Mouse (Mus musculus): ENCODE results near the gene Qars.
A peak's percentile ranks its signal among the peaks of the same experiment; 100 is the strongest.

The Qars gene

DNA sequence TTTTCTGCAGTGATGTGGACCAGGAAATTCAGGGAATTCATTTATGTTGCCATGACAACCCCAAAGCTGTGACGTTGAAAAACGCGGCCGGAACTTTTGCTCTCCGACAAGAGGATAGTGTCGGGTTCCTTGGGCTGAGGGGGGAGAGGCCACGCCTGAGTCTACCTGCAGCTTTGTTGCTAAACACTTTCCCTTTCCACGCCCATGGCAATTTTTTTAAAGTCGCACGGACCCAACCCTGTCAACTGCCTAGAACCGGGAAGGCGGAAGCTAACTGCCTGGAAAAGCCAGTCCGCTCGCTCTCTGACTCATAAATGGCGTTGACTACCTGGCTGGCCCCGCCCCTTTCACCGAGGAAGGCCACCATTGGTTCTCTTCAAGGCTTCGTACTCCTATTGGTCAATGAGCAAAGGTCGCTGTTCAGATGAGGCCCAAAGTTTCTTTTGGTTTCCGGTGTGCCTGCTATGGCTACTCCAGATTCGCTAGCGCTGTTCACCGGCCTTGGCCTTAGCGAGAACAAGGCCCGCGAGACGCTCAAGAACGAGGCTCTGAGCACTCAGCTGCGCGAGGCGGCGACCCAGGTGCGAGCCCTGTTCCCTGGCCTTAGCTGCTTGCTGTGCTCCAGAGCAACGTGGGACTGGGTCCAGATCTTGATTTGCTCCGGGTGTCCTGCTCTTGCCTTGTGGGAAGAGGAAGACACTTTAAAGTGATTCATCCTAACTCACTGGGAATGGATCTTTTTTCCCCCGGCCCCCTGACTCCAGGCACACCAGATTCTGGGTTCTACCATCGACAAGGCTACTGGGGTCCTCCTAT is at the start of gene Qars:
Gene Qars, plus strand, starts transcription at position 88 of the 816 bp plus-strand sequence.
- H3K27me3 ChIP-seq (ENCODE audit: control insufficient read depth, insufficient read depth, low read length, poor library complexity, severe bottlenecking), result no peaks in the 10 kb centered on the region
- DNase-seq (ENCODE audit: low read depth, low spot score), result peak; percentile 95
- peaks cover 15% of the 10 kb centered on the region for H3K36me3 ChIP-seq (ENCODE audit: control insufficient read depth, insufficient read depth, low read length, poor library complexity, severe bottlenecking)

DNA sequence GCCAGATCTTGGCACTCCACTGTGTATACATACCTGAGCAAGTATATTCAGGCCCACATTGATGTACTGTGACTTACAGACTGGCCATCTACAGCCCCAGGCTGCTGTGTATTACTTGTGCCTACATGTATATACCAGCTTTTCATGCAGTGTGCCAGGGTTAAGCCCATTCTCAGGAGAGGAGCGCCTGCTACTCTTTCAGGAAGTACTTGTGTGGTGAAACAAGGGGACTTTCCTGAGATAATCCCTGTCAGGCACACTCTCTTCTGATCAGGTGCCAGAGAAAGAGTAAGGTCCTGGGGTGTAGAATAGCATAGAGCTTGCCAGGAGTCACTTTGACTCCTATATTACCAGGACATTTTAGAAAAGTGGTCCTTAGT is 47.6 kb upstream of the Qars start:
- no peak for DNase-seq (ENCODE audit: low read depth, low spot score)
- no peaks in the 10 kb centered on the region for H3K27me3 ChIP-seq (ENCODE audit: control insufficient read depth, insufficient read depth, low read length, poor library complexity, severe bottlenecking)
- H3K36me3 ChIP-seq (ENCODE audit: control insufficient read depth, insufficient read depth, low read length, poor library complexity, severe bottlenecking), result peaks cover 3% of the 10 kb centered on the region

DNA sequence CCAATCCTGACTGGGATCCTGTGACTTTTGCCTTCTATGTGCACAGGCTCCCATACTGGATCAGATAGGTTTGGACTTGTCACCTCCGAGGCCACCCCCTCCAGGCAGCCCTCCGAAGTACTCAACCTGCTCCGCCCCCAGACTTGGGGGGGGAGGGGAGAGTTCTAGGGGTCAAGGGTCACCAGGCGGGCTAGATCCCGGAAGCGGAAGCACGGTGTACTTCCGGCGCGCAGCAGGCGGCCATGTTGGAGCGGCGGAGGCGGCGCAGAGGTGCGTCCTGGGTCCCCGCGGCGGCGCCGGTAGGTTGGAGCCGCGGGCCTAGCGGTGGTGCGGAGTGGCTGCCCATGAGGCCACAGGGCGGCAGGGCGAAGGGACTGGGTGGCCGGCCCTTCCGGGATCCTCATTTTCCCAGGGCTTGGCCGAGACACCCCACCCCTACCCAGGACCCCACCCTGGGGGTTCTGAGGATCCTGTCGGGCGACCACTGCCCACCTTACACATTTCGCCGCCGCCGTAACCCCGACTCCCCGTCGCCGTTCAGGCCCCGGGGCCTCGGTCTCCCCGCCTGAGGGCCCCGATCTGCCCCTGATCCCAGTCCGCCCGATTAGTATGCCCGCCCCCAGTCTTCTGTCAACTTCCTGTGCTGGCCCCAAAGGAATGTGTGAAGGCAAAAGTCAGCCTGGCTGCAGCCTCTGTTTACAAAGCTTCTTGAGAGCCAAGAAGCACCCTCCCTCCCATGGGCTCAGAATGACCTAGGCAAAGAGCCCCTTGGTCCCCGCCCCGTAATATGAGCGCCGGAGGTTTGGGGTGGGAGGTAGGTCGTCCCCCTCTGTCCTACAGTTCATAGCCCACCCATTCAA is 47.0 kb upstream of the Qars start, which contains the start of gene Ccdc71:
Gene Ccdc71, plus strand, starts transcription at position 209 of the 860 bp plus-strand sequence.
- no peaks in the 10 kb centered on the region for H3K27me3 ChIP-seq (ENCODE audit: control insufficient read depth, insufficient read depth, low read length, poor library complexity, severe bottlenecking)
- DNase-seq (ENCODE audit: low read depth, low spot score), result peak; percentile 89

DNA sequence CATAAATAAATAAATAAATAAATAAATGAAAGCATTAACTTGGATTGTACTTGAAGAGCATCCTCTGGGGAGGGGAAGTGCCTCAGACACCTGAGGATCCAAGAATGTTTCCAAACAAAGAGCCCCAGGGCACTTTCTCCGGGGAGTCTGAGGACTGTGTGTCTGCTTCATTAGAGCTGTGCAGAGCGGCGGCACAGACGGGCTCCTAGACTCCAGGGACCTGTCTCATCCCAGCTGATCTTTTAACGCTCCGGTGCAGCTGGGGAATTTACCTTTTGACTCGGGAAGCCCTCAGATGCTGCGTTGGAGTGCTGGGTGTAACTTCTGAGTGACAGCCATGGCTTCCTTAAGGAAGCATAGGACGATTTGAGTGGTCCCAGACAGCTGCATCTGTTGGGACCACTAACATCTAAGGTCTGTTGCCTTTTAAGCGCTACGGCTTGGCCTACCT is 46.3 kb upstream of the Qars start, which contains the start of gene Klhdc8b:
Gene Klhdc8b, minus strand, starts transcription at position 401 of the 451 bp plus-strand sequence.
- no peaks in the 10 kb centered on the region for H3K27me3 ChIP-seq (ENCODE audit: control insufficient read depth, insufficient read depth, low read length, poor library complexity, severe bottlenecking)
- peaks cover 3% of the 10 kb centered on the region for H3K36me3 ChIP-seq (ENCODE audit: control insufficient read depth, insufficient read depth, low read length, poor library complexity, severe bottlenecking)
- DNase-seq (ENCODE audit: low read depth, low spot score), result no peak

More for the DNA sequence above, 47.0 kb upstream of the Qars start, which contains the start of gene Ccdc71:
- H3K36me3 ChIP-seq (ENCODE audit: control insufficient read depth, insufficient read depth, low read length, poor library complexity, severe bottlenecking), result peaks cover 3% of the 10 kb centered on the region

DNA sequence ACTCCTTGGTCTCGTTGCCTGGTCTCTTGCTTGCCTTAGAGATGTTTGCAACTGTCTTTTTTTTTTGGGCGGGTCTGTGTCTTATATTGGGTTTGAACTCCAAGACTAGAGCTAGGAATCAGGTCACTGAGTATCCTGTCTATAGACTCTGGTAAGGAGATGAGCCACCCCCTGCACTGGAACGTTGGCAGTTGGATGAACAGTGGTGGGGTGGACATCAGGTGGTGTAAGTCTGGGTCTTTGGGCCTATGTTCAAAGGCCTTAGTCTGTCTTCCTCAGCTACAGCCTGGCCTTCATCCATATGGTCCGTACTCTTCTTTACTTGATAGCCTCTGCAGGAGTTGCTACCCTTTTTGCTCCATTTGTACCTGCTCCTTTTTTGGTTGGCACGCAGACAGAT is 45.8 kb upstream of the Qars start:
- Histone ChIP-seq H3K27me3 (ENCODE audit: control insufficient read depth, insufficient read depth, low read length, poor library complexity, severe bottlenecking) (no peaks in the 10 kb centered on the region), H3K36me3 (ENCODE audit: control insufficient read depth, insufficient read depth, low read length, poor library complexity, severe bottlenecking) (peaks cover 3% of the 10 kb centered on the region)
- DNase-seq (ENCODE audit: low read depth, low spot score), result no peak

DNA sequence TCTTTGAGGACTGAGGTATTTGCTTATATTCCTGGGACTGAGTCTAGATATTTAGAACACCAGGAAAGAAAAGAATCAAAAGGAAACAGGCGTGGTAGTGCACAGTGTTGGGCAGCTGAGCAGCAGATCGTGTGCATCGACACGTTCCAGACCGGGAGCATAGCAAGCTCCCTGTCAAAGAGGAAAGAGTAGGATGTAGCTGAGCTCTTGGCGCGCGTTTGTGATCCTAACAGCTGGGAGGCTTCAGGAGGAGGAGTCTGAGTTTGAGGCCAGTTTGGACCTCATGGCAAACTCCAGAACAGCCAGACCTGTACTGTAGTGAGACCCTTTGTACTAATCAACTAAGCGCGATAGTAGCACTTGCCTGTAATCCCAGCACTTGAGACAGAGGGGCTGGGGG is 45.3 kb upstream of the Qars start:
- no peaks in the 10 kb centered on the region for H3K27me3 ChIP-seq (ENCODE audit: control insufficient read depth, insufficient read depth, low read length, poor library complexity, severe bottlenecking)
- DNase-seq (ENCODE audit: low read depth, low spot score), result no peak
- H3K36me3 ChIP-seq (ENCODE audit: control insufficient read depth, insufficient read depth, low read length, poor library complexity, severe bottlenecking), result peaks cover 6% of the 10 kb centered on the region

DNA sequence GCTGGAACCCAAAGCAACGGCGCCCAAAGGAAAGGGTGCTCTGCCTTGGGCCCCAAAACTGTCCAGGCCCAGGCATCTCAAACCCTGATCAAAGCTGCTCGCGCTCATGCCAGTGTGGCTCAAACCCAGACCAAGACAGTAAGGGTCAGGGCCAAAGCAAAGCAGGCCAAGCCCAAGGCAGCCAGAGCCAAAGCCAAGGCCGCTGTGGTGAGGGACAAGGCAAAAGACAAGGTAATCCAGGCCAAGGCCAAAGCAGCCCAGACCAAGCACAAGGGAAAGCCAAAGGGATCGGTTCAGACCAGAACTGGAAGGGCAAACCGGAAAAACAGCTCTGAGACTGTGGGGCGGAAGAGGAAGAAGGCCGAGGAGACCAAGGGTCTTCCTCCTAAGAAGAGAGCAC is 43.8 kb upstream of the Qars start:
- no peaks in the 10 kb centered on the region for H3K27me3 ChIP-seq (ENCODE audit: control insufficient read depth, insufficient read depth, low read length, poor library complexity, severe bottlenecking)

DNA sequence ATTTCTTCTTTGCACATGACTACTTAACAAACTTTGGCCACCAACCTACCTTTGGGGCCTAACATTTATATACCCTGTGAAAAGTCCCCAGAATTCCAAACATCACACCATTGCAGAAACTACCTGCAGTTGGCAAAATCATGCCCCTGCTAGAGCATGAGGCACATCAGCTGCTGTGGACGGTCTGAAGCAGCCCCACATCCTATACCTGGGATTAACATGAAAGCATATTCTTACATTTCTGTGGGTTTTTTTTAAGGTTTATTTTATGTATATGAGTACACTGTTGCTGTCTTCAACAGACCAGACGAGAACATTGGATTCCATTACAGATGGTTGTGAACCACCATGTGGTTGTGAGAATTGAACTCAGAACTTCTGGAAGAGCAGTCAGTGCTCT is 41.3 kb upstream of the Qars start:
- no peak for DNase-seq (ENCODE audit: low read depth, low spot score)
- H3K36me3 ChIP-seq (ENCODE audit: control insufficient read depth, insufficient read depth, low read length, poor library complexity, severe bottlenecking), result peaks cover 6% of the 10 kb centered on the region

More for the DNA sequence above, 43.8 kb upstream of the Qars start:
- peaks cover 6% of the 10 kb centered on the region for H3K36me3 ChIP-seq (ENCODE audit: control insufficient read depth, insufficient read depth, low read length, poor library complexity, severe bottlenecking)
- no peak for DNase-seq (ENCODE audit: low read depth, low spot score)

DNA sequence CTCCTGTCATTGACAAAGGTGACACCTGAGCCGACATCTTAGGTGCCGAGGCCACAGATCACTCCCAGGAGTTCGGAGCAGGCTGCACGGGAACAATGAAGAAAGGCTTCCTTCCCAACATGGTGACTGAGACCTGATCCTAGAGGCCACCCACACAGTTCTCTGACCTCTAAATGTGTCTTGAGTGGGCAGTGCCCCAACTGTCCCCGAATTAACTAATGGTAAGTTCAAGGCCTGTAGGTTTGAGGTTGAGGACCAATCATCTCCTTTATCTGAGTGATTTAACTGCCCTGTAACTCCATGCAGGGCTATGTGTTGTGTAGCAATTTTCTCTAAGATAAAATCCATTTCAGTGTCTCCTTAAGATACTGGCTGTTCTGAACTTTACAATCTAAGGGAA is 38.1 kb upstream of the Qars start:
- Histone ChIP-seq H3K27me3 (ENCODE audit: control insufficient read depth, insufficient read depth, low read length, poor library complexity, severe bottlenecking) (no peaks in the 10 kb centered on the region), H3K36me3 (ENCODE audit: control insufficient read depth, insufficient read depth, low read length, poor library complexity, severe bottlenecking) (0 out of 2 replicates have a peak, but pooled peaks cover 2% of the 10 kb centered on the region)
- no peak for DNase-seq (ENCODE audit: low read depth, low spot score)

More for the DNA sequence above, 41.3 kb upstream of the Qars start:
- no peaks in the 10 kb centered on the region for H3K27me3 ChIP-seq (ENCODE audit: control insufficient read depth, insufficient read depth, low read length, poor library complexity, severe bottlenecking)

DNA sequence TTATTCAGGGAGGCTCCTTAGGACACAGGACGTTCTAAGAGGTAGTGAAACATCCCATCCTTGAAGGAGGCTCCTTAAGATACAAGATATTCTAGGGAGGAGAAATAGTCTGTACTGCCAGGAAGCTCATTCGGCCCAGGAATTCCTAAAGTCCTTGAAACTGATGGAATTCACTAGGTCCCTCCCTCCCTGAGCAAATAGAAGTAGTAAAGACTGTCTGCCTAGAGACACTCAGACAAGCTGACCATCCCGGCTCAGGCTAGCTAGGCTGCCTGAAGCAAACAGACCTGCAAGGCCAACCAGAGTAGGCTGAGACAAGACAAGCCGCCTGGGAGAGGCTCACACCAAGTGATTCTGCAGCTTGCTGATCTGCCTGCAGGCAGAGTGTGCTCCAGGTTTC is 37.7 kb upstream of the Qars start:
- H3K36me3 ChIP-seq (ENCODE audit: control insufficient read depth, insufficient read depth, low read length, poor library complexity, severe bottlenecking), result 0 out of 2 replicates have a peak, but pooled peaks cover 2% of the 10 kb centered on the region
- DNase-seq (ENCODE audit: low read depth, low spot score), result no peak
- no peaks in the 10 kb centered on the region for H3K27me3 ChIP-seq (ENCODE audit: control insufficient read depth, insufficient read depth, low read length, poor library complexity, severe bottlenecking)

DNA sequence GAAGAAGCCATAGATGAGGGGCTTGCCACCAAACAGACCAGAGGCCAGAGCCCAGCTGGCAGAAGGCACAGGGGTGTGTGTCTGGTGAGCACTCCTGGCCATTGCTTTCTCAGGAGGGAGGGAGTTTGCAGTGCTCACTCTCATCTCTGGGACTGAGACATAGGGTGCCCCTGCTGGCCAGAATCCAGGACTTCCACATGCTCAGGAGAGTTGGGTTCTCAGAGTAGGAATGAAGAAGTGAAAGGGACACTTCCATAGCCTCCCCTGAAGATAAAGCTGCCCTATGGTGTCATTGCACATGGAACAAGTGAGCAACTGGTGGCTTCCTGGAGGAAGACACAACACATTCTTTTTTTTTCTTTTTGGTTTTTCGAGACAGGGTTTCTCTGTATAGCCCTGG is 33.0 kb upstream of the Qars start:
- Histone ChIP-seq H3K36me3 (ENCODE audit: control insufficient read depth, insufficient read depth, low read length, poor library complexity, severe bottlenecking) (no peaks in the 10 kb centered on the region), H3K27me3 (ENCODE audit: control insufficient read depth, insufficient read depth, low read length, poor library complexity, severe bottlenecking) (no peaks in the 10 kb centered on the region)
- no peak for DNase-seq (ENCODE audit: low read depth, low spot score)

DNA sequence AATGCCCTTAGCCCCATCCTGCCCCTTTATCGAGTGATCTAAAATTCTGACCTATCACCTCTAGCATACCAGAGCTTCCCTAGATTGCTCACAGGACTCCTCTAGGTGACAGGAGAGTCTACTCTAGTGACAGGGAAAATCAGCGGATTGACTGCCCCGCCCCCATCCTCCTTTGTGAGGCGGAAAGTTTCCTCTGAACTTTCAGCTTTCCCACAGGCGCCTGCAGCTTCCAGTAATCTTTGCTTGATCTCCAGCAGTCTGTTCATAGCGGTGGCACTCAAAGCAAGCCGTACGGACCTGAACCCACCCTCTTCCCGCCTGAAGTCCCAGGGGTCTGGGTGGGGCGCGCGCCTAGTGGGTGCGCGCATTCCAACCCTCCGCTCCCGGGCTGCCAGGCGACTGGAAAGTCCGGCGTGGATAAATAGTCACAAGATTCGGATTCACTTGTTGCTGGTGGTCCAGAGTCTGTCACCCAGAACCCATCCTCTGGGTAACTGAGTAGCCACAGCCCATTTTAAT is 28.8 kb upstream of the Qars start:
- Histone ChIP-seq H3K27me3 (ENCODE audit: control insufficient read depth, insufficient read depth, low read length, poor library complexity, severe bottlenecking) (no peaks in the 10 kb centered on the region), H3K36me3 (ENCODE audit: control insufficient read depth, insufficient read depth, low read length, poor library complexity, severe bottlenecking) (no peaks in the 10 kb centered on the region)
- DNase-seq (ENCODE audit: low read depth, low spot score), result no peak

DNA sequence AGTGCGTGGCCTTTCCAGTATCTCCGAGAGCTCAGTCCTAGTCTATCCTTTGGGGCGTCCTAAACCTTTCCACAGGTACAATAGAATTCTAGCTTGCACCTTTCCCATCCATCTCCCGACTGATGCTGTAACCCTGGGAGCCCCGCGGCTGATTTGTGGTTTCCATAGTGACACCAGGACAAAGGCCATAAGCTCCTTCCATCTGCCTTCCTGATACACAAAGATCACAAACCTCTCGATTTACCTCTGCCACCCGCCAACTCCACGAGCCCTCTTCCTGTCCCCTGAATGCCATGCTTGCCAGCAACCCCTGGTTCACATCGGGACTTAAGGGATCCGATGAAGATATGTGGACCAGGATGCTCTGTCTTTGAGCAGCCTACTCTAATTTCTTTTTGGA is 28.3 kb upstream of the Qars start:
- DNase-seq (ENCODE audit: low read depth, low spot score), result no peak
- Histone ChIP-seq H3K27me3 (ENCODE audit: control insufficient read depth, insufficient read depth, low read length, poor library complexity, severe bottlenecking) (no peaks in the 10 kb centered on the region), H3K36me3 (ENCODE audit: control insufficient read depth, insufficient read depth, low read length, poor library complexity, severe bottlenecking) (no peaks in the 10 kb centered on the region)

DNA sequence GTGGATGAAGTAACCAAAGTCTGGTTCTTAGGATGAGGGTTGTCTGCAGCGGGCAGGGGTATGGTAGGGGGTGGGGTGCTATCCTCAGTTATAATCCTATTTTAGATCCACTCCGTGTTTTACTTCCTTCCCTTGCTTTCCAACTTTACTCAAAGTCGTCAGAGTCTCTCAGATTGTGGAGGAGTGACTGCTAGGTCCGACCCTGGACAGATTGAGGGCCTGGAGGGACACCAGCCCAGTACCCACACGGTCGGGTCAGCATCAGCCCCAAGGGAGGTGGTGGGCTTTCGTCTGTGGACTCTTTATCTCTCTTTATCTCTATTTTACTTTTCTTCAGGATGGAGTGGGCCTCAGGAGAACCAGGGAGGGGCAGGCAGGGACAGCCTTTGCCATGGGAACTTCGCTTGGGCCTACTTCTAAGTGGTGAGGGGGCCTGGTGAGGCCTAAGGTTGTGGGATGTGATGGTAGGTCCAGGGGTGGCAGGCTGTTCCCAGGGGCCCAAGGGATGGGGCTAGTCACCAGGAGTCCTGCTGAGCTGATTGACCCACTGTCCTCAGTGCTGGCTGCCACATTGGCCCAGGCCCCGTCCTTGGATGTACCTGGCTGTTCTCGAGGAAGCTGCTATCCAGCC is 27.7 kb upstream of the Qars start, which contains the start of gene Lamb2:
Gene Lamb2, plus strand, starts transcription at position 16 of the 631 bp plus-strand sequence.
- H3K27me3 ChIP-seq (ENCODE audit: control insufficient read depth, insufficient read depth, low read length, poor library complexity, severe bottlenecking), result no peaks in the 10 kb centered on the region
- H3K36me3 ChIP-seq (ENCODE audit: control insufficient read depth, insufficient read depth, low read length, poor library complexity, severe bottlenecking), result no peaks in the 10 kb centered on the region
- no peak for DNase-seq (ENCODE audit: low read depth, low spot score)

Data from splenic B cell, adult 2 months (primary cell).